Mouse (Mus musculus): Measurements from ENCODE around the gene Gm43302. TPM values are rescaled to one million over a fixed set of nuclear protein-coding genes. Genes with fewer than 3 reads are reported as not detected.
"Not testable (repeated sequence)": the region's sequence is repeated elsewhere in the genome, so short reads cannot be mapped to it uniquely, and the experiment has no call there.

Gene Gm43302
- polyA plus RNA-seq (2014; fragmentation: Nextera tagmentation; extraction: Ambion mirVana): 0.06 TPM in 1 of 2 replicates, not detected in the other

DNA sequence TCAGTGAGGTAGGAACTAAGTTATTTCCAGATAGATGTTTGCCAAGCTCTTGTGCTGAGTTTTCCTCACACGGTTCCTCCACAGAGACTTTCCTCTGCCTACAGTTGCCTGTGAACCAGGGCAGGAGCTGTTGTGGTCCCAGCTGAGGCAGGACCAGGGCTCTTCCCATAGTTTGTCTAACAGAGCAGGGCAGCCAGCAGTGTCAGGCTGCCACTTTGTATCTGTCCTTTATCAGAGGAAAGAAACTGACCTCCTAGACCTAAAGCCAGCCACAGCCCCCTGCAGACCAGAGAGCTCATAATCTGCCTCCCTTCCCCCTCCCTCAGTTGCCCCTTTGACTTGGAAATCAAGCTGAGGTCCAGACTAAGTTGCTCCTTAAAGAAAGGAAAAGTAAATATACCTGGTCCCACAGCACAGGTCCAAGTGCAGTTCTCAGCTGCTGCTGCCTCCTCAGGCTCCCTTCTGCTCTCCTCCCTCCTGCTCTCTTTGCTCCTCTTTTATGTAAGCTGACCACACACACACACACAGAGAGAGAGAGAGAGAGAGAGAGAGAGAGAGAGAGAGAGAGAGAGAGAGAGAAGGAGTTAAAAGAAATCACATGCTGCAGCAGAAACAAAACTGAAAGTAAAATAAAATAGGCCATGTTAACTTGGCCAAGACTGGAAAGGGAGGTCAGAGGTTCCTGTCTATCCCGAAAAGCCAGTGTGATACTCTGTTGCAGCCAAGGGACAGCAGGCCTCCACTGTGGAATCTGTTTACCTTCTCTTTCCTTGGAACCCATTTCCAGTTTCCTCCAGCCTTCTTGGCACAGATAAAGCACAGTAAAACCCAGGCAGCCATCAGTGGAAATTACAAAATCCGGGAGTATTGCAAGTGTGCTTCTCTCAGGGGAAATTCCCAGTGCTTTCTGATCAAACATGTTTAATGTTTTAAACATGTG, at the start of gene Gm43302, which contains the start of gene Gbp6:
Gene Gm43302, minus strand, starts transcription at position 470 of the 940 bp plus-strand sequence.
Gene Gbp6, minus strand, starts transcription at position 473 of the 940 bp plus-strand sequence.
- H3K4me1 ChIP-seq (ENCODE audit: control insufficient read depth, insufficient read depth, low read length); ATAC-seq (ENCODE audit: low read depth); H3K4me3 ChIP-seq (ENCODE audit: low read depth, low read length); H3K4me2 ChIP-seq (ENCODE audit: low read depth, low read length); H3K9ac ChIP-seq (replicated peaks; ENCODE audit: low read depth, low read length); H3K36me3 ChIP-seq (ENCODE audit: control insufficient read depth, insufficient read depth, low read length); H3K27me3 ChIP-seq (ENCODE audit: control insufficient read depth, insufficient read depth, low read length); H3K27ac ChIP-seq (ENCODE audit: low read depth, low read length); H3K9me3 ChIP-seq (ENCODE audit: control insufficient read depth, low read length): not testable (repeated sequence)
- WGBS: 58% methylated on average over 3 of the region's 3 CpGs

DNA sequence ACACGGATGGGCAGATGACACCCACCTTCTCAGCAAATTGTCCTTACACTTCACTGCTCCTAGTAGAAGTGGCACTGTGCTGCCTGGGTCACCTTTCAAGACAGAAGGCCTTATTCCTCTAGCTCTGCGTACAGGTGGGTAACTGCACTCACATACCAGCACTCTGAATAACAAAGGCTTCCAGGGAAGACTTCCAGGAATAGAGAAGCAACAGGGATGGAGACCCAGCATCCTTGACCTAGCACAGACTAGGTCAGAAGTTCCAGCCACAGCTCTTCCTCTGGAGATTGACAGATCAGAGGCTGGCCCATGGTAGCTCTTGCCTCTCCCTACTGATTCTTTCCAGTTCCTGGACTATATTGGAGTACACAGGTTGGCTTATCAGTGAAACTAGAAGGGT, 47.8 kb upstream of the Gm43302 start:
- H3K27ac ChIP-seq (ENCODE audit: low read depth, low read length): no peak overlapping the region
- WGBS: 66% methylated on average over 2 of the region's 2 CpGs
- no peaks in the 10 kb centered on the region for H3K36me3 ChIP-seq (ENCODE audit: control insufficient read depth, insufficient read depth, low read length)
- ATAC-seq (ENCODE audit: low read depth): no peak
- no peaks in the 10 kb centered on the region for H3K9me3 ChIP-seq (ENCODE audit: control insufficient read depth, low read length)
- no peaks in the 10 kb centered on the region for H3K4me1 ChIP-seq (ENCODE audit: control insufficient read depth, insufficient read depth, low read length)
- no peaks in the 10 kb centered on the region for H3K27me3 ChIP-seq (ENCODE audit: control insufficient read depth, insufficient read depth, low read length)
- no peak overlapping the region for H3K9ac ChIP-seq (replicated peaks; ENCODE audit: low read depth, low read length)
- H3K4me3 ChIP-seq (ENCODE audit: low read depth, low read length): no peak overlapping the region
- no peak overlapping the region for H3K4me2 ChIP-seq (ENCODE audit: low read depth, low read length)

DNA sequence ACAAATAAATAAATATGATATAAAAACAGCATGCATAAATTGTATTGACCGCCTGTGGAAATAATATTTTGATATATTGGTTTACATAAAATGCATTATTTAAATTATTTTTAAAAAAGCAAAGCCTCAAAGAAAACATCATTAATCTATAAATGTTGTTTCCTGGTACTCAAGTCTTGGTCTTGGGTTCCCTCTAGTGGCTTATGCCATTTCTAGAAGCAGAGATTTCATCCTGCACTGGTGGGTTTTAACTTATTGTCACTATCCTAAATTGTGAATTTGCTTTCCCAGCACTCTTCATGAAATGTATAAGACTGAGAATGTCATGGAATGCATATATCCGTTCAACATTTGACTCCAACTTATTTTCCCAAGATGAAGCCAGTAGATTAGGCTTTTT, 29.0 kb upstream of the Gm43302 start:
- Histone ChIP-seq H3K27me3 (ENCODE audit: control insufficient read depth, insufficient read depth, low read length) (no peaks in the 10 kb centered on the region), H3K27ac (ENCODE audit: low read depth, low read length) (no peak overlapping the region), H3K9me3 (ENCODE audit: control insufficient read depth, low read length) (no peaks in the 10 kb centered on the region), H3K36me3 (ENCODE audit: control insufficient read depth, insufficient read depth, low read length) (no peaks in the 10 kb centered on the region), H3K4me2 (ENCODE audit: low read depth, low read length) (no peak overlapping the region), H3K9ac (replicated peaks; ENCODE audit: low read depth, low read length) (no peak overlapping the region), H3K4me3 (ENCODE audit: low read depth, low read length) (no peak overlapping the region), H3K4me1 (ENCODE audit: control insufficient read depth, insufficient read depth, low read length) (no peaks in the 10 kb centered on the region)
- 76% methylated on average over 2 of the region's 2 CpGs for WGBS
- ATAC-seq (ENCODE audit: low read depth): no peak

- ATAC-seq (ENCODE audit: low read depth): no peak
- Histone ChIP-seq H3K27ac (ENCODE audit: low read depth, low read length) (no peak overlapping the region), H3K27me3 (ENCODE audit: control insufficient read depth, insufficient read depth, low read length) (no peaks in the 10 kb centered on the region), H3K9ac (replicated peaks; ENCODE audit: low read depth, low read length) (no peak overlapping the region), H3K4me1 (ENCODE audit: control insufficient read depth, insufficient read depth, low read length) (no peaks in the 10 kb centered on the region), H3K4me3 (ENCODE audit: low read depth, low read length) (no peak overlapping the region), H3K9me3 (ENCODE audit: control insufficient read depth, low read length) (no peaks in the 10 kb centered on the region), H3K4me2 (ENCODE audit: low read depth, low read length) (no peak overlapping the region), H3K36me3 (ENCODE audit: control insufficient read depth, insufficient read depth, low read length) (no peaks in the 10 kb centered on the region)
- 83% methylated on average over 2 of the region's 2 CpGs for whole genome bisulfite sequencing
Measured at GRCm38 (mm10) chr5:105310941-105311340, 17.4 kb upstream of the Gm43302 start.

DNA sequence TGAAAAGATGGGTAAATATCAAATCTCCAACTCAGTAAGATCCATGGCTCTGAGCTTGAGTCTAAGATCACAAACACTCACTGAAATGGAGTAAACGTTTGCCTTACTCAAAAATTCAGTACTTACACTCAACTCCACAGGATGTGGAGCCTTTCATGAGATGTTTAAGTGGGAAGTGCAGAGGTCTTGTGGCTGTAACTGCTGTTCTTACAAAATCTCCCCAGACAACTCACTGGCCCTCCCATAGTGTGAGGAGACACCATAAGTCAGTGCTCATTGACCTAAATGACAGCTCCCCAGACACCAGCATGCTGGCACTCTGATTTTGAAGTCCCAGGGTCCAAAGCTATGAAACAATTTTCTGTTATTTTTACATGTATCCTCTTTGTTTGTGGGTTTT, 15.7 kb upstream of the Gm43302 start:
- 54% methylated on average over 1 of the region's 1 CpGs for WGBS
- not testable (repeated sequence) for ATAC-seq (ENCODE audit: low read depth)

DNA sequence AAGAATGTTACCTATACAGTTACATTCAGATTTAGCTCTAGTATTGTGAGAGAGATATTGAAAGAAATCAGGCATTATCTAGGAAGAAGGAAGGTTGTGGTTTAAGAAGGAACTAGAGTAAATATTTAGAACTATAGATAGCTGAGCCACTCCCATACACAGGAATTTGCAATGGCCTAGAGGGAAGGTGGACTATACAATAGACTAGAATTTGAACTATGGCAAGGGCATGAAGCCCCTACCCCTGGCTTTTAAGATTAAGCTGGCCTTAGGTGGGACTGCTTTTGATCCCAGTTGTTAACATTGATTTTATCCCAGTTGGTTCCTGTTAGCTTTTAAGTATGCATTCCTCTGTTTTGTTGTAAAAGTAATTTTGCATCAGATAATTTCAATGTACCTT, 13.5 kb upstream of the Gm43302 start:
- not testable (repeated sequence) for H3K27me3 ChIP-seq (ENCODE audit: control insufficient read depth, insufficient read depth, low read length); H3K27ac ChIP-seq (ENCODE audit: low read depth, low read length); H3K4me3 ChIP-seq (ENCODE audit: low read depth, low read length); H3K36me3 ChIP-seq (ENCODE audit: control insufficient read depth, insufficient read depth, low read length); ATAC-seq (ENCODE audit: low read depth); H3K4me1 ChIP-seq (ENCODE audit: control insufficient read depth, insufficient read depth, low read length); H3K9ac ChIP-seq (replicated peaks; ENCODE audit: low read depth, low read length); H3K9me3 ChIP-seq (ENCODE audit: control insufficient read depth, low read length); H3K4me2 ChIP-seq (ENCODE audit: low read depth, low read length)

More for the DNA sequence above, 15.7 kb upstream of the Gm43302 start:
- H3K4me3 ChIP-seq (ENCODE audit: low read depth, low read length); H3K36me3 ChIP-seq (ENCODE audit: control insufficient read depth, insufficient read depth, low read length); H3K4me1 ChIP-seq (ENCODE audit: control insufficient read depth, insufficient read depth, low read length); H3K27me3 ChIP-seq (ENCODE audit: control insufficient read depth, insufficient read depth, low read length); H3K4me2 ChIP-seq (ENCODE audit: low read depth, low read length); H3K9ac ChIP-seq (replicated peaks; ENCODE audit: low read depth, low read length); H3K9me3 ChIP-seq (ENCODE audit: control insufficient read depth, low read length); H3K27ac ChIP-seq (ENCODE audit: low read depth, low read length): not testable (repeated sequence)

DNA sequence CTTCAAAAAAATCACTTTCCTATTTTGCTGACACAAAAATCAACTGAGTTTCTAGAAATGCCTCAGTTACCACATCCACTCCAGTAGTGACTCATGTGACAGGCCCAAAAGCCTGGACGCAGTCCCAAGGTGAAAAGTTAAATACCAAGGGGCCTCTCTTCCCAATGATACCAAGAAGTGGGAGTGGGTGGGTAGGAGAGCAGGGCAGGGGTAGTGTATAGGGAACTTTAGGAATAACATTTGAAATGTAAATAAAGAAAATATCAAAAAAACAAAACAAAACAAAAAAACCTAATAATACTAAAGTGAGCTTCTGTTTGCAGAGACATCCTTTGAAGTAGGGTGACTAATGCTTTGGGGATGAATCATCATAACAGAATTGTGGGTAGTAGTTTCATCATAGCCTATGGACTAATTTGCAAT, 12.7 kb upstream of the Gm43302 start:
- no peak overlapping the region for H3K4me2 ChIP-seq (ENCODE audit: low read depth, low read length)
- WGBS: 89% methylated on average over 1 of the region's 1 CpGs
- H3K4me3 ChIP-seq (ENCODE audit: low read depth, low read length): no peak overlapping the region
- no peaks in the 10 kb centered on the region for H3K36me3 ChIP-seq (ENCODE audit: control insufficient read depth, insufficient read depth, low read length)
- H3K27me3 ChIP-seq (ENCODE audit: control insufficient read depth, insufficient read depth, low read length): no peaks in the 10 kb centered on the region
- H3K27ac ChIP-seq (ENCODE audit: low read depth, low read length): no peak overlapping the region
- no peaks in the 10 kb centered on the region for H3K9me3 ChIP-seq (ENCODE audit: control insufficient read depth, low read length)
- ATAC-seq (ENCODE audit: low read depth): no peak
- H3K9ac ChIP-seq (replicated peaks; ENCODE audit: low read depth, low read length): no peak overlapping the region
- H3K4me1 ChIP-seq (ENCODE audit: control insufficient read depth, insufficient read depth, low read length): no peaks in the 10 kb centered on the region

- WGBS: 94% methylated on average over 4 of the region's 4 CpGs
- not testable (repeated sequence) for H3K27me3 ChIP-seq (ENCODE audit: control insufficient read depth, insufficient read depth, low read length); H3K27ac ChIP-seq (ENCODE audit: low read depth, low read length); H3K4me2 ChIP-seq (ENCODE audit: low read depth, low read length); H3K4me3 ChIP-seq (ENCODE audit: low read depth, low read length); H3K9me3 ChIP-seq (ENCODE audit: control insufficient read depth, low read length); H3K9ac ChIP-seq (replicated peaks; ENCODE audit: low read depth, low read length); H3K4me1 ChIP-seq (ENCODE audit: control insufficient read depth, insufficient read depth, low read length); ATAC-seq (ENCODE audit: low read depth); H3K36me3 ChIP-seq (ENCODE audit: control insufficient read depth, insufficient read depth, low read length)
Measured at GRCm38 (mm10) chr5:105305671-105306070, 12.2 kb upstream of the Gm43302 start.

- Histone ChIP-seq H3K4me3 (ENCODE audit: low read depth, low read length) (no peak overlapping the region), H3K4me2 (ENCODE audit: low read depth, low read length) (no peak overlapping the region)
- no peak for ATAC-seq (ENCODE audit: low read depth)
Measured at GRCm38 (mm10) chr5:105301963-105302362, 8.5 kb upstream of the Gm43302 start.

More at GRCm38 (mm10) chr5:105301963-105302362, 8.5 kb upstream of the Gm43302 start:
- no peaks in the 10 kb centered on the region for H3K9me3 ChIP-seq (ENCODE audit: control insufficient read depth, low read length)
- no peaks in the 10 kb centered on the region for H3K36me3 ChIP-seq (ENCODE audit: control insufficient read depth, insufficient read depth, low read length)
- H3K9ac ChIP-seq (replicated peaks; ENCODE audit: low read depth, low read length): no peak overlapping the region
- H3K4me1 ChIP-seq (ENCODE audit: control insufficient read depth, insufficient read depth, low read length): no peaks in the 10 kb centered on the region
- WGBS: 77% methylated on average over 4 of the region's 4 CpGs
- no peaks in the 10 kb centered on the region for H3K27me3 ChIP-seq (ENCODE audit: control insufficient read depth, insufficient read depth, low read length)
- H3K27ac ChIP-seq (ENCODE audit: low read depth, low read length): no peak overlapping the region
